Mouse (Mus musculus): ENCODE measurements around the gene Trabd2b. TPM values are rescaled to one million over a fixed set of nuclear protein-coding genes. Genes with fewer than 3 reads are reported as not detected.

Trabd2b gene
- total and polyA plus RNA-seq, 3 experiments = not detected

DNA sequence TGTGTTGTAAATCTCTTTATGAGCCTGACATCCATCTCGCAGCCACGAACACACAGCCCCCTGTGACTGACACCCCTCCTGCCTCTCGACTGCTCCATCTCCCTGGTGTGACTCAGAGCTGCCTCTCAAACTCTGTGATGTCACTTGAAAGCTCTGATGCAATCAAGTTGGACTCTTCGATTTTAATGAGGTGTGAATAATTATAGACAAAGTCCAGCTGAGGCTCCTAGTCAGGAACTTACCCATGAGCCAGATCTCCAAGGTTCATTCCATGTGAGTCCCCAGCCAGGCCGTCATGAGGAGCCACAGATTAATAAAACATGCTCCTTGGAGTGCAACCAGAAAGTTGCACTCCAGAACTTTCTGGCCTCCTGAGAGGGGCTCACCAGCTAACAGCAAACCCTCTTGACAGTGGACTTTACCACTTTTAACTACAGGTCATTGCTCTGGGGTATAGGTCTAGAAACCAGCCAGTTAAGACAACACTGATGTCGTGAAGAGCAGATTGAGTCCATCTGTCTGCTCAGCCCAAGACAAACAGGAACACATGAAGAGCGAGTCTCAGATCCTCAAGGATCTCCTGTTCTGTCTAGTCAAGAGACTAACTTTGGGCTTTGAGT lies 221.3 kb downstream of the Trabd2b start:
- Histone ChIP-seq H3K27me3 (ENCODE audit: control insufficient read depth in 1 of 2, insufficient read depth in 2 of 2, low read length in 2 of 2) (no peaks in the 10 kb centered on the region; a peak in 2 of 4 replicates), H3K27ac (ENCODE audit: control insufficient read depth, low read depth, low read length) (no peak overlapping the region), H3K4me1 (ENCODE audit: control insufficient read depth in 1 of 2, insufficient read depth in 2 of 2, low read length in 2 of 2) (no peaks in the 10 kb centered on the region), H3K36me3 (ENCODE audit: control insufficient read depth in 1 of 2, insufficient read depth in 2 of 2, low read length in 2 of 2) (no peaks in the 10 kb centered on the region), H3K4me3 (ENCODE audit: control insufficient read depth in 1 of 2, insufficient read depth in 1 of 2, low read depth in 2 of 2, low read length in 2 of 2) (no peak overlapping the region), H3K9me3 (replicated peaks; ENCODE audit: insufficient read depth, low read length) (no peaks in the 10 kb centered on the region), H3K9ac (ENCODE audit: control insufficient read depth, low read depth, low read length, poor library complexity, severe bottlenecking) (no peak overlapping the region), H3K79me2 (ENCODE audit: control insufficient read depth, insufficient read depth, low read length, poor library complexity) (no peaks in the 10 kb centered on the region)
- no peak for DNase-seq (ENCODE audit: low read depth, low spot score)
- TF ChIP-seq SMC3 (IDR thresholded peaks at IDR 0.05; ENCODE audit: low read depth, low read length) (no peak), NELFE (IDR thresholded peaks at IDR 0.05; ENCODE audit: low read depth, low read length) (no peak), USF1 (IDR thresholded peaks at IDR 0.05; ENCODE audit: low read depth, low read length) (no peak), JUND (IDR thresholded peaks at IDR 0.05; ENCODE audit: low read depth, low read length) (no peak), TBP (IDR thresholded peaks at IDR 0.05; ENCODE audit: low read depth, low read length) (no peak), MXI1 (IDR thresholded peaks at IDR 0.05; ENCODE audit: low read depth, low read length) (no peak), MYB (IDR thresholded peaks at IDR 0.05; ENCODE audit: low read depth, low read length) (no peak), NRF1 (IDR thresholded peaks at IDR 0.05; ENCODE audit: insufficient read depth, low read depth, low read length, poor library complexity, severe bottlenecking) (no peak), USF2 (IDR thresholded peaks at IDR 0.05; ENCODE audit: borderline replicate concordance in 1 of 2, insufficient read depth in 1 of 2, low read depth in 1 of 2, low read length in 2 of 2) (no peak)

DNA sequence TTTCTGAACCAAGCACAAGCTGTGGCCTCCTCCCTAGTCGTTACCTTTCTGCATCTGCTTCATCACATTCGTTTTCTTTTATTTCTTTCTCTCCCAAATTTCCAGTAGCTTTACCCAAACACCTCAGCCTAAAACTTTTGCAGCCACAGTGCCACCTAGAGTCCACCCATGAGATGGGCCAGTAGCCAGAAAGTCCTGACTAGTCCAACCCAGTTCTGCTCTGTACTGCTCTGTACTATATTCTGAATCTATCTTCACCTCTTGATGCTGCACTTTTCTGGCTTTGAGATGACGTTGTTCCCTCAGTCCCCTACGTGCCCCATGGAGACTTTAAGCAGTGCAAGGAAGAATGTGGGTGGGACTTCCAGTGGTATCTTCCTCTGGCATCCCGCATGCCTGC lies 229.4 kb downstream of the Trabd2b start:
- TF ChIP-seq NELFE (IDR thresholded peaks at IDR 0.05; ENCODE audit: low read depth, low read length) (no peak), POLR2A (IDR thresholded peaks at IDR 0.05; ENCODE audit: control insufficient read depth in 1 of 2, insufficient read depth in 1 of 2, low read depth in 1 of 2, low read length in 2 of 2, poor library complexity in 1 of 2) (no peak), TCF12 (IDR thresholded peaks at IDR 0.05; ENCODE audit: low read depth, low read length) (no peak), SMC3 (IDR thresholded peaks at IDR 0.05; ENCODE audit: low read depth, low read length) (peak; percentile 47), CHD1 (IDR thresholded peaks at IDR 0.05; ENCODE audit: low read depth, low read length) (no peak), CTCF (IDR thresholded peaks at IDR 0.05 in 2 of 3, conservative IDR thresholded peaks at IDR 0.05 in 1 of 3; ENCODE audit: control insufficient read depth in 1 of 3, insufficient read depth in 1 of 3, low read depth in 2 of 3, low read length in 3 of 3, poor library complexity in 1 of 3, severe bottlenecking in 1 of 3) (peak; percentile 24 to 71 (median 62); a peak in 5 of 6 replicates), RAD21 (IDR thresholded peaks at IDR 0.05; ENCODE audit: low read depth, low read length) (peak; percentile 49), TAL1 (IDR thresholded peaks at IDR 0.05; ENCODE audit: low read length) (no peak), ETS1 (IDR thresholded peaks at IDR 0.05; ENCODE audit: low read depth, low read length) (no peak)
- H3K27me3 ChIP-seq (ENCODE audit: control insufficient read depth in 1 of 2, insufficient read depth in 2 of 2, low read length in 2 of 2) = peaks cover 0 to 1% of the 10 kb centered on the region in 2 experiments; a peak in 2 of 4 replicates
- H3K9me3 ChIP-seq (replicated peaks; ENCODE audit: insufficient read depth, low read length) = no peaks in the 10 kb centered on the region
- H3K4me1 ChIP-seq (ENCODE audit: control insufficient read depth in 1 of 2, insufficient read depth in 2 of 2, low read length in 2 of 2) = no peaks in the 10 kb centered on the region
- H3K27ac ChIP-seq (ENCODE audit: control insufficient read depth, low read depth, low read length) = no peak overlapping the region
- H3K9ac ChIP-seq (ENCODE audit: control insufficient read depth, low read depth, low read length, poor library complexity, severe bottlenecking) = no peak overlapping the region
- no peaks in the 10 kb centered on the region for H3K79me2 ChIP-seq (ENCODE audit: control insufficient read depth, insufficient read depth, low read length, poor library complexity)
- peak; percentile 21 for DNase-seq (ENCODE audit: low read depth, low spot score)
- H3K4me3 ChIP-seq (ENCODE audit: control insufficient read depth in 1 of 2, insufficient read depth in 1 of 2, low read depth in 2 of 2, low read length in 2 of 2) = no peak overlapping the region
- no peaks in the 10 kb centered on the region for H3K36me3 ChIP-seq (ENCODE audit: control insufficient read depth in 1 of 2, insufficient read depth in 2 of 2, low read length in 2 of 2)
